Mouse (Mus musculus) lung, adult 2 months (tissue): ENCODE measurements at regions not wholly inside any gene's neighbourhood (a gene's known extent, or its start where the extent isn't known, plus 50 kb on each side); places are given as distances from the start of the nearest gene placed in this dataset.

Experiments
- DNase-seq: peaks from one replicate; pipeline ENCODE4 v3.0.0; 2022
- H3K4me1 ChIP-seq: fragments of 200-500 bp; 2 replicates; pipeline ENCODE4 v1.6.1; 2011; ENCODE audit warnings: low read length; ENCODE audit not compliant: control insufficient read depth, insufficient read depth
- H3K4me3 ChIP-seq: fragments of 200-500 bp; replicated peaks from 2 replicates; pipeline ENCODE3; 2011; ENCODE audit warnings: low read depth, mild to moderate bottlenecking, control low read depth, low read length; ENCODE audit errors: extremely low read depth
- CTCF ChIP-seq: fragments of 200-500 bp; IDR thresholded peaks from 2 replicates; pipeline ENCODE4 v1.5.1; 2011; ENCODE audit warnings: mild to moderate bottlenecking, low read length, control low read depth; ENCODE audit not compliant: insufficient read depth
- POLR2A ChIP-seq: fragments of 200-500 bp; IDR thresholded peaks from 2 replicates; pipeline ENCODE4 v1.6.1; 2011; ENCODE audit warnings: low read depth, mild to moderate bottlenecking, control low read depth, low read length, borderline replicate concordance; ENCODE audit errors: extremely low read depth
- WGBS: fragments of 180-500 bp; shearing (Covaris S2); methylation state at CpG from one replicate; pipeline ENCODE4 v1.1.7; 2018; 5-methylcytosine and 5-hydroxymethylcytosine counted together

DNA sequence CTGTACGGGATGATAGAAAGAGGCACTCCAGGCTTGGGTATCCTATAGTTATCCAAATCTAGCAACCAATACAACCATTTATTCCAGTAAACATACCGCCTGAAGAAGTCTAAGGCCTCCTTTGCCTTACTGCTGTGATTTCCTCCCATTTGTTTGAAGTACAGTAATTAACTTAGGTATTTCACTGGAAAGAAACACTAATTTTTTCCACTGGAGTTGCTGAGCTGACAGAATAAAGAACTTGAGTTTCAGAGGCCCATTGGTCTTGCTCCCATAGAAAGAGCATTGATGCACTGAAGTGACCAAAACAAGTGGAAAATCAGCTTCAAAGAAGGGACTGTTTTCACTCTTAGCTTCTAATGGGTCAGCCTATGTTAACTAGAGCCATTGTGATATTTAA, 1100.8 kb upstream of the Gm7489 start:
- TF ChIP-seq CTCF (no peak), POLR2A (no peak)
- no peak overlapping the region for H3K4me3 ChIP-seq
- 95% methylated on average over 2 of the region's 2 CpGs for WGBS
- no peaks in the 10 kb centered on the region for H3K4me1 ChIP-seq
- DNase-seq: no peak

DNA sequence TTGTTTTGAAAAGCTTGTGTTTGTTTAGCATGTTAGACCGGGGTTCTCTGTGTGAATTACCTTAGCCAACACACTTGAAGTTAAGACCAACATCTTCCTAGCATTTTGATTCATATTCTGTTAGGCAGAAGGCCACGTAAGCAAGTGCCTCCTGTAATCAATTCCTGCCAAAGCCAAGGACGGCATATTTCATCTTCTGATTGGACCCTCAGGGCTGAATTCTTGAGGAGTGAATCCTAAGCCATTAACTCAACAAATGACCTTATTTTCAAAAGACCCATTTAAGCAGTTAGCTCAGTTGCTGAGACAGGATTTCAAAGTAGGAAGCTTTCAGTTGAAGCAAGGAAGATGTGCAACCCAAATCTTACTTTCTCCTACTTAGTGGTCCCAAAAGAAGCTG, 1099.5 kb upstream of the Gm7489 start:
- DNase-seq: no peak
- WGBS: 64% methylated on average over 3 of the region's 3 CpGs
- TF ChIP-seq POLR2A: no peak
- TF ChIP-seq CTCF: no peak
- no peaks in the 10 kb centered on the region for H3K4me1 ChIP-seq
- no peak overlapping the region for H3K4me3 ChIP-seq

DNA sequence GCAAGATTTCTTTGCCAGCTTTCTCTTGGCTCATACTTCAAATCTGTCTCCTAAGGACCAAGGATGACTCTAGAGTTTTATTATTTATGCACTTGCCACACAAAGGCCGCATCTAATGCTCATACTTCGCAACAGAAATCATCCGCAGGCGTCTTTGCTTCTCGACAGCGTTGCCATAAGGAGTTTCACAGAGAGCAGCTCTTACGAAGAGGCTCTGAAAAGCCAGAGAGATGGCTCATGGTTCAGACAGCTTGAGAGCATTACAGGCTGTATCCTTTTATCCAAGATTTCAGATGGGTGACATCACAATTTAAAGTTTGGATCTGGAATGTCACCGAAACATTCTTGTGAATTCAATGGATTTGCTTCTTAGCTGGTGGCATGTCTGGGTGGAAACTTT, 1098.7 kb upstream of the Gm7489 start:
- no peak for DNase-seq
- no peak for TF ChIP-seq CTCF
- TF ChIP-seq POLR2A: no peak
- Histone ChIP-seq H3K4me3 (no peak overlapping the region), H3K4me1 (no peaks in the 10 kb centered on the region)
- 73% methylated on average over 8 of the region's 8 CpGs for WGBS

DNA sequence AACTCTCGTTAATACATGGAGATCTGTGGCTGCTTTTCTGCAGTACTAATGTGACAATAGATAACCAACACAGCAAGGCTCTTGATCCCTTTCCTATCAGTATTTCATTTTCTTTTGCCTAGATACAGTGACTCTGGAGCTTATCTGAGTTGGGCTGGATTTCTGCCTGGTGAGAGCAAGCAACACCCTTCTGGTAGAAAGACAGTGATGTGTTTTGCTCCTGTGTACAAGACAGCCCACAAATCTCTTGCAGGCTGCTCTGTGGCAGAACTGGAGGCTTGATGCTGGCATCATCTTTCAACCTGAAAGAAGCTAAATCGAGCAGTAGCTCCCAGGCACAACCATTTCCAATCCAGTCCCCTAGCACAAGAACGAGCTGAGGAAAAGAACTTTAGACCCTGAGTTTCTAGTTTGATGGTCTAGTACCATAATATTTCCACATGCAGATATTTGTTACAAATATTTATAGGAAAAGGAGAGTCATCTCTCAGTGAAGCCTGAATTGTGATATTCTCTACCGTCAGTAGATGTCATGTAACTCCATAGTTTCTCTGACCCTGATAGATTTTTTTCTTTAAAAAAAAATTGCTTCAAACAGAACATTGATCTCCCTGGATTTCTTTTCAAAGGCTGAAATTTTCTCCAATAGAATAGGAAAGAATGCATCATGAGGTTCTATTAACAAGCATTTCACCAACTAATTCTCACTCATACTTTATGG, 1079.1 kb upstream of the Gm7489 start:
- no peak for DNase-seq
- WGBS: 70% methylated on average over 4 of the region's 4 CpGs
- H3K4me1 ChIP-seq: no peaks in the 10 kb centered on the region
- no peak for TF ChIP-seq CTCF
- TF ChIP-seq POLR2A: no peak
- H3K4me3 ChIP-seq: no peak overlapping the region

DNA sequence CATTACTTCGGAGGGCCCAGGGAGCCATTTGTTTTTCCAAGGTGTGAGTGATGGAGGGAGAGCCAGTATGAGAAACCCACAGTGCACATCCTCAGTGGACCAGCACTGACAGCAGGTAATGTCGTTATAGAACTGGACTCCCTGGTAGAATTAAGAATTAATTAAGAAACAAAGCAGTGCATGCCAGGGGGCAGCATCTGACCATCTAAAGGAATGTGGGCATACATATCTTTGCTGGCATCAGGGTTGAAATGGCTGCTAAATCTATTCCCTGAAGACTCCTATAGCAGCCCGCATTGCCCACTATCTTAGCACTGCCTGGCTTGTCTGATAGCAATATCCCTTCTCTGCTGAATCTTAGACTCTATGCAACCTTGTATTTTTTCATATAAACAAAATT, 1076.1 kb upstream of the Gm7489 start:
- H3K4me1 ChIP-seq: no peaks in the 10 kb centered on the region
- H3K4me3 ChIP-seq: no peak overlapping the region
- WGBS: 69% methylated on average over 3 of the region's 3 CpGs
- DNase-seq: no peak
- TF ChIP-seq CTCF (no peak), POLR2A (no peak)

DNA sequence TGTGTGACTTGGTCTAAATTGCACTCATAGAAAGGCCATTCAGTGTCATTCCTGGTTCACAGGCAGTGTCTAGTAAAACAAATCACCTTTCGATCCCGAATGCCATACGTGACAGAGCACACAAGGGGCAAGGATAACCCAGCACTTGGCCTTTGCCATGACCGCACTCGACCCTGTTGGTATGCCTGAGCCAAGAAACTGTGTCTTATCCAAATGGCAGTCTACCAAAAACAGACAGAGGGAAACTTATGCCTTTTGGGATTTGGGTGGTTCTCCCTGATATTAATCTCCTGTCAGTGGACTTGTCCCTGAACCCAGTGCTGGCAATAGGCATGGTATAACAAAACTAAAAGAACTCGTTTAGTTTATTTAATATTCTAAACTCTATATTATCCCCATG, 1063.9 kb upstream of the Gm7489 start:
- Histone ChIP-seq H3K4me3 (no peak overlapping the region), H3K4me1 (no peaks in the 10 kb centered on the region)
- no peak for DNase-seq
- 80% methylated on average over 6 of the region's 6 CpGs for WGBS
- no peak for TF ChIP-seq POLR2A
- no peak for TF ChIP-seq CTCF

DNA sequence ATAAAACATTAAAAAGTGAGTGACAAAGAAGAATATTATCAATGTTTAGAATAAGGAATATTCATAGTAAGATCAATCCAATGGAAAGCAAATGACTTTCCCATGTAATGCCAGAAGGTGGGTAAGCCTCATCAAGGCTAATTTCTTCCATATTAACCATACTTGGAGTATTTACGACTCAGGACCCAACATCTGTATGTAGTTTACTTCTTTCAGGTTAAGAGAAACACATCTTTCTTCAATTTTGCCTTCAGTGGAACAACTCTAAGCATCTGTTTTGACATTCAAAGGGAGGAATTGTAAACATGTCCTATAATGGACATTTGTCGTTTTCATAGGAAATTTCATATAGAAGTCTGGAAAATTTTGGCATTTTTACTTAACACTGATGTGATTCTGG, 1047.8 kb upstream of the Gm7489 start:
- 82% methylated on average over 2 of the region's 2 CpGs for WGBS
- no peaks in the 10 kb centered on the region for H3K4me1 ChIP-seq
- DNase-seq: no peak
- no peak overlapping the region for H3K4me3 ChIP-seq
- TF ChIP-seq CTCF (no peak), POLR2A (no peak)

DNA sequence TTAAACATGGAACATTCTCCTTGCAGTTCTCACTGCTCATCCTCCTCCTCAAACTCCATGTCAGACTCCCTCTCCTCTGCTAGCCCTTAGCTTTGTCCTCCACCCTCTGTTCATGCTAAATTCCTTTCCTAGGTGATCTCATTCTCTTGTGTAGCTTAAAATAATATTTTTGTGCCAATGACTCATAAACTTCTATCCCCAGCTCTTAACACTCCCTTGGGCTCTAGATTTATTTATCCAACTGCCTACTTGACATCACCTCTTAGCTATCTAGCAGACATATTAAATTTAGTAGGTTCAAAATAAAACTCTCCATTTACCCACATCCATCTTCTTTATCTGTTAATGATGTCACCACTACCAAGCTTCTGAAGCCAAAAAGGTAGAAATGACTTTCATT, 1036.6 kb upstream of the Gm7489 start:
- TF ChIP-seq POLR2A: no peak
- no peak for TF ChIP-seq CTCF
- H3K4me1 ChIP-seq: no peaks in the 10 kb centered on the region
- H3K4me3 ChIP-seq: no peak overlapping the region
- no peak for DNase-seq

DNA sequence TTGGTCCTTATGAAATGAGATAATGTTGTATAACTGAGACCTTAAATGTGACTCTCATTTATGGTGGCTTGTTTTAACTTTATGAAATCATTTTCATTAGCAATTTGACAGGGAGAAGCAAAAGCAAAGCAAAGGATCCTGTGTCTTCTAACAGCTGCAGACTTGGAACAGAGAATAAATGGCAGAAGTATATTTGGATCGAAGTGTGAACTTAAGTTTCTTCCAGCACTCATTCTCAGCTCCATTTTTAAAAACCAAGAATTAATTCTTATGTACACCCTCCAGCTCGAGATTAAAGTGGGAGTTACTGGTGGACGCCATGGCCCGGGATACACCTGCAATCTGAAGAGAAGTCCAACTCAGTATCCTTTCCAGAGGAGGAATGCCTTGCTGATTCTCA, 1026.0 kb upstream of the Gm7489 start:
- DNase-seq: no peak
- Histone ChIP-seq H3K4me1 (no peaks in the 10 kb centered on the region), H3K4me3 (no peak overlapping the region)
- TF ChIP-seq POLR2A (no peak), CTCF (no peak)
- WGBS: 78% methylated on average over 4 of the region's 4 CpGs

DNA sequence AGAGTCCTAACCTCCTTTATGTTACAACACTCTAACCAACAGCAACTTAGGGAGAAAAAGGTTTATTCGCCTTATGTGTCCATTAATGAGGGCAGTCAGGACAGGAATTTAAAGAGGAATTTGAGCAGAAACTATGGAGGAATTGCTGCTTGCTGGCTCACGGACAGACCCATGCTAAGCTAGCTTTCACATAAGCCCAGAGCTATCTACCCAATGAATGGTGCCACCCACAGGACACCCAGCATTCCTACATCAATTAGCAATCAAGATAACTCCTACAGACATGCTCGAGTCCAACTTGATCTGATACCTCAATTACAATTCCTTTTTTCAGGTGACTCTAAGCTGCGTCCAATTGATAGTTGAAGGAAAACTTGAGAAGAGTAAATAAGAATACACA, 1021.2 kb upstream of the Gm7489 start:
- 83% methylated on average over 4 of the region's 4 CpGs for WGBS
- DNase-seq: no peak
- Histone ChIP-seq H3K4me3 (no peak overlapping the region), H3K4me1 (no peaks in the 10 kb centered on the region)
- TF ChIP-seq CTCF: no peak
- no peak for TF ChIP-seq POLR2A
